Mouse (Mus musculus): ENCODE results near the gene Hsf4. TPM values are rescaled to one million over a fixed set of nuclear protein-coding genes. Genes with fewer than 3 reads are reported as not detected.

The Hsf4 gene
- polyA plus RNA-seq (2017; shearing (Covaris generic)) = not detected

DNA sequence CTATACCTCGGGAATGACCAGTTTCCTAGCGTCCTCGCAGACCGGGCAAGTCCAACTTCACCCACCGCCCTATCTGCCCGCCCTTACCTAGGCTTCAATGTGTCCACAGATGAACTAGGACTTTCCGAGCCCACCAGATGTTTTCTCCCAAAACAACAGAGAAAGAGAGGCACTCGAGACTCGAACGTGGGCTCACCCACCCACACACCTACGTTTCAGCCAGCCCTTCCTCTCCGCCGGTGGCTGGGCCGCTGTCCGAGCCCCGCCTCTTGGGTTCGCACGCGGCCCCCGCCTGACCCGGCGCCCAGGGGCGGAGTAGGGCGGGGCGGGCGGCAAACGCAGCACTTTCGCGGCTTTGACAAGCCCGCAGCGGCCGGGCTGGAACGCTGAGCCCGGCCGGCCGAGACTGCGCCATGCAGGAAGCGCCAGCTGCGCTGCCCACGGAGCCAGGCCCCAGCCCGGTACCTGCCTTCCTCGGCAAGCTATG lies at the start of gene Hsf4:
Gene Hsf4 (plus strand): TSS at position 341 of the 487 bp plus-strand sequence.

DNA sequence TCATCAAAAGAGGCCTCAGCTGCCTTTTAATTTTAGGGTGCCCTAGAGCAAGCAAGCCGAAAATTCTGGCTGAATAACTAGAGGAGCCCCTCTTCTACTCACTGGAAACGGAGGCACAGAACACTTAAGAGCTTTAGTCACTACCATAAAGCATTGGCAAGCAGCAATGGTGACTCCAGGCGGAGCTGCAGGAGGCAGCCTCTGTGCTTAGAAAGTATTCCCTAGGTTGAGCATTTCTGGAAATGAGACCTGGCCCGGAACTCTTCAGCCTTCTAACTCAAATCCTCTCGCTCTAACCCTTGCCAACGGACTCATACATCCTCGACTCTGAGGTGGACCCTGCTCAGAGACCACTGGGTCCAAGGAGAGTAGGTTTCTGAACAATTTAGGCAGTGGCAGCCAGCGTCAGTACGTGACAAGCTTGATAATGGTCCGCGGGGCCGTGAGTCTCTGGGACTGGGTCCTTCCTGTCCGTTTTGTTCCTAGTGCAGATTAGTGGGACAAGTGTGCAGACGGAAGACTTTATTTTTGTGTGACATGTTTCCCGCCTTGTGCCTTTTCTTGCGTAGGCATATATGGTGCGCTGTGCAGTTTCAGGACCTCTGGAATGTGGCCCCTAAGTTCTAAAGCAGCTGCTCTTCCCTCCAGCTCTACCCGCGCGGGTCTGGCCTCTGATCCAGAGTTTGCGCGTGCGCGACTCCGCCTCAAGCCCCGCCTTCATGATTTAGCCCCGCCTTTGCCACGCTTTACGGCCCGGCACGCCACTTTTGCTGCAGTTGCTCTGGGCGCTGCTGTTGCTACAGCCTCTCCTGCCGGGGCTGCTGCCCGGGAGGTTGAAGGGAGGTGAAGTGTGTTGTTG lies 45.0 kb upstream of the Hsf4 start, which contains the start of gene D230025D16Rik:
Gene D230025D16Rik (plus strand): TSS at position 733 of the 859 bp plus-strand sequence.

DNA sequence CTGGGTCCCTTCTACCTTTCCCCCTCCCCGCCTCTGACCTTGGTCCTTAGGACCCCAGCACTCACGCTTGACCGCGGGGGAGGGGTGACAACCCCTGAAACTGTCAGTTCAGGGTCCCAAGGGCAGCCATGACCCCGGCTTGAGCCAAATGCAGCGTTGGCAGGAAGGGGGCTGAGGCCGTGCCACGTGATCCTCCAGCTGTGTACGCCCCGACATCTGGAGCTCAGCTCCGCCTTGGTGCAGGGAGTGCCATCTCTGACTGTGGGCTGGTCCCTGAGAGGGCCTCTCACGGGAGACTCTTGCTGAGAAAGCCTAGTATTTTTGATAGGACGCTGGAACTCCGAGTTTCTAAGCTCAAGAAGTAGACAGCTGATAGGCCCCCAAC lies 14.6 kb upstream of the Hsf4 start, which contains the start of gene B3gnt9:
Gene B3gnt9 (minus strand): TSS at position 188 of the 385 bp plus-strand sequence.

DNA sequence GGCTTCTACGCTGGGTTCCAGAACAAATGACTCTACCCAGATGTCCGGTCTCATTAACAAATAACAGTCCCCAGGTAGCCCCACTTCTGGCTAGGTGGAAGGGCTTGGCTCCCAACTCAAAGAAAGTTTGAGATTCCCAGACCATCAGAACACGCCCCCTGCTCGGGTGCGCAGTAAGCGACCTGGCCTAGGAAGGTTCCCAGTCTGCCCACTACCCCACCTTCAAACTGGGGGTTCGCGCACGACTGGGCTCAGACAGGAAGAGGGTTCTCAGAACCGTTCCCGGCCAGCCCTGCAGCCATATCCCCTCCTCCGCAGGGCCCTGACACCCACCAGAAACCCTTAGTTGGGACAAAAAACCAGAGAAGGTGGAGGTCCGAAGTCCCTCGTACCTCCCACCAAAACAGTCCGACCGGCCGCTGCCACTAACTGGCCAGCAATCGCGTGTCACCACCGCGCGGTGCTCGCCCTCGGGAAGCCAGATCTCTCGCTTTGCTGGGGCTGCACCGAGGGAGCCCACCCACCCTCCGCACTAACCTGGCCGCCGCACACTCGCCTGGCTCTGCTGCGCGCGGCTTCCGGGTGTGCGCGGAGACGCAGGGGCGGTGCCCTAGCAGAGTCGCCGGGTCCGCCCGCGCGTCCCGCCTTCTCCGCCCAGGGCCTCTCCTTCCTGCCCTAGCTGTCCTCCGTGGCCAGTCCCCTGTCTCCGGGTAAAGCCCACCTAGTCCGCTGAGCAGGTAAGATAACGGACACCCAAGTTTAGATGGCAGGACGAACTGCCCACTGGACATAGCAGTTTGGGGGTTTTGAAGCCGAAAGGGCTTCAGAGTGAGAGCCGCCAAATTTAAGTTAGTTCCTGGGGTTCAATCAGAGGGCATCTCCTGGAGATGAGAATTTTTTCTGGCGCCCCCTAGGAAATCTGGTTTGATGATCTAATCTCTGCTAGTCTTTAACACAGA lies 5.3 kb upstream of the Hsf4 start, which contains the start of the genes Tradd and Fbxl8:
Gene Tradd (minus strand): TSS at position 586 of the 959 bp plus-strand sequence.
Gene Fbxl8 (plus strand): TSS at position 625 of the 959 bp plus-strand sequence.

DNA sequence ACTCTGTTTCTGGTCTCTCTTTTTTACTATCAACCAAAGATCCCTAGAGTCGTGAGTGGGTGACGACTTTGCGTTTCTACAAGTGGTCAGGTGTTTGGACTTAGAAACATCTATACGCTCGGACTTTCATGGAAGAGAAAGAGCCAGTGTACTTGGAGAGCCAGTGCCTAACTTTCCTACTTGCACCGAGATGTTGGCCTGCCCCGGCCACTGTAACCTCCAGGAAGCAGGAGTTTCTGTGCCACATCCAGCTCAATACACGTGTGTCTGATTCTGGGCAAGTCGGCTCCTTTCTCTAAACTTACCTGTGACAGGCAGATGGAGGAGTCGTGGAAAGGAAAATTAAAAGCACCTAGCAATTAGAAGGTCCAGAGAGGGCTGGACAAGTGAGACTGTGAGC lies 6.2 kb downstream of the Hsf4 start, which contains the start of gene Nol3:
Gene Nol3 (plus strand): TSS at position 301 of the 400 bp plus-strand sequence.

DNA sequence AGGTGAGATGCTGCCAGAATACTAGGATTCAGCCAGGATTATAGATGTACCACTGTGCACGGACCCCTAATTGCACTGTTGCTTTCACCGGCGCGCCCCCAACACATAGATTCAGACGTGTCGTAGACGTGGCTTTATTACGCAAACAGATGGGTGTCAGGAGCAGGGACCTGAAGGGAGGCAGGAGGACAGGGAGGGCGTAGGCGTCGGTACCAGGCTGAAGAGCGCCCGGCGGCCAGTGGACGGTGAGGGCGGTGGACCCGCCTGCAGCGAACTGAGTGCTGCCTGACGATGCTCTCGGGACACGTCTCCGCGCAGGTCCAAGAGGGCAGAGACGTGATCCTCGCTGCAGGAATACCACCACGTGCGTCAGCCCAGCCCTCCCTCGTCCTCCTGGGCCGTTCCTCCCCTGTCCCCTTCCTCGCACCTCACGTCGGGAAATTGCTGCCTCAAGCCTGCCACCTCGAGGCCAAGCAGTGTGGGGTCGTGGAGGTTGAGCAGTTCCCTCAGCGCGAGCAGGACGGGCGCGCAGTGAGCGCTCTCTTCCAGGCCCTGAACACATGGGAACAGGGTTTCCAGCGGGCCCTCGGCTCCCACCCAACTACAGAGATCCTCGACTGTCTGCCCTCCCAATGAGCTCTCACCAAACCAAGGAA lies 20.3 kb downstream of the Hsf4 start, which contains the start of gene 4931428F04Rik:
Gene 4931428F04Rik (minus strand): TSS at position 60 of the 656 bp plus-strand sequence.

DNA sequence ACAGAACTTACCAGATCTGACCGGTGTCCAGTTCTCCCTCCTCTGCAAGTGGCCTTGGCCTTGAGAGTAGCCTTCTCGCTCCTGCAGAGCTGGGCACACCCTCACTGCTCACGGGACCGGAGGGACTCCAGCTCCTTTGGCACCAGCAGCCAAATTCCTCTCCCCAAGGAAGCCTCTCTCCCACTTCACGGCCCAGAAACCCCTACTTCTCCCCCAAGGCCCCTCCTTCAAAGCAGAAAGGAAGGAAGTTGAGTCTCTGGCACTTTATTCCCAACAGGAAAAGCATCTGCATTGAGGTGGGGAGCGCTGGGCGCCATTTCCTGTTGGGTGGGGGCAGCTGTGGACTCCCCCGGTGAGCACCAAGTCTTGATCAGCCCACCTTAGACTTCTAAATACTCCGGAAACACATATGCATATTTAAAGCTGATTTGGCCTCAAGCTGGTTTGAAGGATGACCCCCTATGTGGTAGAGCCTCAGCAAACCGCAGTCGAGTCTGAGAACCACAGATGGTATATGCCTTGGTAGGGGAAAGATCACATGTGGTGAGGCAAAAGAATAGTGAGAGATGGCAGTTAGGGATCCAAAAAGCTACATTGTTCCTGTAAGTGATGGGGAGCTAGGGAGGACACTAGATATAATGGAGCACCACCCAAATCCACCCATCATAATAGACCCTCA lies 26.4 kb downstream of the Hsf4 start, which contains the start of gene Exoc3l:
Gene Exoc3l (minus strand): TSS at position 207 of the 679 bp plus-strand sequence.

DNA sequence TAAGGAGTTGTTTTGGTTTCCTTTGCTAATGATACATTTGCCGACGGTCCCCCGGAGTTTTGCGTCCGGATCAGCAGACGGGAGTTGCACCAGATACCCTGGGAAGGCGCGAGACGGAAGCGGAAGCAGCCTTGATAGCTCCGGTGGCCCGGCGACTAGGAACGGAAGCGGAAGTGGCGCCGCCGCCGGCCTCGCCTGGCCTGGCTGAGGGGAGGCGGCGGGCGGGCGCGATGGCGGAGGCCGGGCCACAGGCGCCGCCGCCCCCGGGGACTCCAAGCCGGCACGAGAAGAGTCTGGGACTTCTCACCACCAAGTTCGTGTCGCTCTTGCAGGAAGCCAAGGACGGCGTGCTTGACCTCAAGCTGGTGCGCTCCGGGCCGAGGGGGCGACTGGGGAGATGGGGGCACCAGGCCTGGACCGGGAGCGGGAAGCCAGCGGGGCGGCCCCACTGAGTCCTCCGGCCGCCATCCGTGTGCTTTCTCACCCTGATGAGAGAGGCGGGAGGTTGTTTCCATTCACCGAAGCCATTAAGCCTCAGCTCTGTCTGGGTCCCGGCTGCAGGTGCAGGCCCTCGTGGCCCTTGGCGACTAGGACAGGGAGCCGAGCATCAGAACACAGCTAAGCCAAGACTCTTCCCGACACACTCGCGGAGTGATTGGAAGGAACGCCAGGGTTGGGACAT lies 28.1 kb downstream of the Hsf4 start, which contains the start of gene E2f4:
Gene E2f4 (plus strand): TSS at position 153 of the 682 bp plus-strand sequence.

DNA sequence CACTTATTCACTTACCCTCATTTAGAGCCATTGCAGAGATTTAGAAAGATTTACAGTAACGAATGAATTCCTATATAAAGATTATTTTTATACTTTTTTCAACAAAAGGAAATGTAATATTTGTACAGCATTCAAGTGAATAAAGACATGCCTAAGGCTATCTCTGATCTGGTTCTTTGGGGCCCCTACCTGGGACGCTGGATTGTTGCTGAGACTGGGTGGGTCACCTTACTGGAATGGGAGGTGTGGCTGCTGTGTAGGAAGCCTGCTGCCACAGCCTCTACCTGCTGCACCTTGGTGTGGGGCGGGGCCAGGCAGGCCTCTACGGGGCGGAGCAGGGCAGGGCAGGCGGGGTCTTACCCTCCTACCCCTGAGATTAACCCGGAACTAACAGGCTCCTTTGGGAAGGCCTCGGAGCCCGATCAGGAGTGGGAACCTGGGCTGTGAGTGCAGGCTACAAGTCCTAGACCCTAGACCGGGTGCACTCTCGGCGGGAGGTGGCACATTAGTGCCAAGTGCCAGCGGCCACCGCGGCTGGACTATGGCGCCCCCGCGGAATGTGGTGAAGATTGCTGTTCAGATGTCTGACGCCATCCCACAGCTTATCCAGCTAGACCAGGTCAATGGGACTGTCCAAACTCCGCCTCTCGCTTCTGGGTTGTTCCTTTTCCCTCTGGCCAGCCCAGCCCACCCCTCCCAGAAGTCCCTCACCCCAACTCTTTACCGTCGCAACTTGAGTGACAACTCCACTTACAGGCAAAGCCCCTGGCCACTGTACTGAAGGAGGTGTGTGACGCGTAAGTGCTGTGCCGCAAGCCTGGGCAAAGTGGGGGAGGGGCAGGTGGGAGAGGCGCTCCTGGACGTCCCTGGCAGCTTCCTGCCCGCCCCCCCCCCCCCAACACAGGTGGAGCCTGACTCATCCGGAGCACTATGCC lies 35.9 kb downstream of the Hsf4 start, which contains the start of gene Elmo3:
Gene Elmo3 (plus strand): TSS at position 391 of the 935 bp plus-strand sequence.

Other genes starting within 250 kb of the Hsf4 start
- gene Ces3a, start 221.2 kb upstream of the Hsf4 start, polyA plus RNA-seq (2017; shearing (Covaris generic)) = not detected
- not detected for gene Ces3b, start 186.0 kb upstream of the Hsf4 start, polyA plus RNA-seq (2017; shearing (Covaris generic))
- not detected for gene Ces4a, start 138.0 kb upstream of the Hsf4 start, polyA plus RNA-seq (2017; shearing (Covaris generic))
- gene Cbfb, start 99.1 kb upstream of the Hsf4 start, polyA plus RNA-seq (2017; shearing (Covaris generic)) = 89.9 TPM
- 29.6 TPM for gene D230025D16Rik, start 44.7 kb upstream of the Hsf4 start, polyA plus RNA-seq (2017; shearing (Covaris generic))
- gene B3gnt9, start 14.6 kb upstream of the Hsf4 start, polyA plus RNA-seq (2017; shearing (Covaris generic)) = 0.55 TPM
- gene Tradd, start 5.2 kb upstream of the Hsf4 start, polyA plus RNA-seq (2017; shearing (Covaris generic)) = 40.0 TPM
- gene Fbxl8, start 5.2 kb upstream of the Hsf4 start, polyA plus RNA-seq (2017; shearing (Covaris generic)) = 9.9 TPM
- not detected for gene Nol3, start 6.3 kb downstream of the Hsf4 start, polyA plus RNA-seq (2017; shearing (Covaris generic))
- gene 4931428F04Rik, start 20.1 kb downstream of the Hsf4 start, polyA plus RNA-seq (2017; shearing (Covaris generic)) = 2.1 TPM
- gene Exoc3l, start 26.3 kb downstream of the Hsf4 start, polyA plus RNA-seq (2017; shearing (Covaris generic)) = 1.8 TPM
- 112 TPM for gene E2f4, start 27.9 kb downstream of the Hsf4 start, polyA plus RNA-seq (2017; shearing (Covaris generic))
- gene Elmo3, start 35.8 kb downstream of the Hsf4 start, polyA plus RNA-seq (2017; shearing (Covaris generic)) = 4.2 TPM
- gene Lrrc29, start 56.5 kb downstream of the Hsf4 start, polyA plus RNA-seq (2017; shearing (Covaris generic)) = 1.9 TPM
- 62.3 TPM for gene Tmem208, start 56.6 kb downstream of the Hsf4 start, polyA plus RNA-seq (2017; shearing (Covaris generic))
- 1.6 TPM for gene Fhod1, start 78.2 kb downstream of the Hsf4 start, polyA plus RNA-seq (2017; shearing (Covaris generic))
- gene Slc9a5, start 79.0 kb downstream of the Hsf4 start, polyA plus RNA-seq (2017; shearing (Covaris generic)) = 0.11 TPM
- not detected for gene Plekhg4, start 103.5 kb downstream of the Hsf4 start, polyA plus RNA-seq (2017; shearing (Covaris generic))
- not detected for gene Kctd19, start 143.7 kb downstream of the Hsf4 start, polyA plus RNA-seq (2017; shearing (Covaris generic))
- gene Lrrc36, start 143.8 kb downstream of the Hsf4 start, polyA plus RNA-seq (2017; shearing (Covaris generic)) = not detected
- gene Tppp3, start 201.7 kb downstream of the Hsf4 start, polyA plus RNA-seq (2017; shearing (Covaris generic)) = not detected
- 4.9 TPM for gene Zdhhc1, start 227.1 kb downstream of the Hsf4 start, polyA plus RNA-seq (2017; shearing (Covaris generic))
- 0.19 TPM for gene Hsd11b2, start 249.0 kb downstream of the Hsf4 start, polyA plus RNA-seq (2017; shearing (Covaris generic))

Data from naive thymus-derived CD4-positive, alpha-beta T cell, adult 5 months (primary cell).